Mouse (Mus musculus): ENCODE measurements around the gene Sohlh2. TPM values are rescaled to one million over a fixed set of nuclear protein-coding genes. Genes with fewer than 3 reads are reported as not detected.
A peak's percentile ranks its signal among the peaks of the same experiment; 100 is the strongest.

The Sohlh2 gene
- polyA plus RNA-seq, 1 experiment = not detected

- Histone ChIP-seq H3K4me3 (ENCODE audit: insufficient read depth, low read depth, low read length) (peak overlapping the region; percentile 25; the same call in 1 of the 2 replicates), H3K27ac (ENCODE audit: insufficient read depth, low read depth, low read length) (peak overlapping the region; percentile 68), H3K4me1 (ENCODE audit: control insufficient read depth, insufficient read depth, low read length) (peaks cover 7% of the 10 kb centered on the region)
- TF ChIP-seq CTCF (IDR thresholded peaks at IDR 0.05; ENCODE audit: insufficient read depth, low read depth, low read length) (no peak), POLR2A (IDR thresholded peaks at IDR 0.05; ENCODE audit: insufficient read depth, low read depth, low read length) (no peak)
- 16% methylated on average over 18 of the region's 18 CpGs for WGBS
Observed at GRCm38 (mm10) chr3:55226501-55227213, 44.8 kb downstream of the Sohlh2 start.

GRCm38 (mm10) chr3:55227214-55227581 is 45.4 kb downstream of the Sohlh2 start:
- Histone ChIP-seq H3K4me3 (ENCODE audit: insufficient read depth, low read depth, low read length) (no peak overlapping the region), H3K4me1 (ENCODE audit: control insufficient read depth, insufficient read depth, low read length) (peaks cover 7% of the 10 kb centered on the region), H3K27ac (ENCODE audit: insufficient read depth, low read depth, low read length) (peak overlapping the region; percentile 68)
- no peak for TF ChIP-seq CTCF (IDR thresholded peaks at IDR 0.05; ENCODE audit: insufficient read depth, low read depth, low read length)
- TF ChIP-seq POLR2A (IDR thresholded peaks at IDR 0.05; ENCODE audit: insufficient read depth, low read depth, low read length) = no peak
- WGBS = 30% methylated on average over 4 of the region's 4 CpGs

- peaks cover 9% of the 10 kb centered on the region for H3K4me1 ChIP-seq (ENCODE audit: control insufficient read depth, insufficient read depth, low read length)
- H3K4me3 ChIP-seq (ENCODE audit: insufficient read depth, low read depth, low read length) = peak within 1 kb of the TSS; percentile 70
- TF ChIP-seq CTCF (IDR thresholded peaks at IDR 0.05; ENCODE audit: insufficient read depth, low read depth, low read length) (no peak), POLR2A (IDR thresholded peaks at IDR 0.05; ENCODE audit: insufficient read depth, low read depth, low read length) (no peak)
- peak within 1 kb of the TSS; percentile 79 for H3K27ac ChIP-seq (ENCODE audit: insufficient read depth, low read depth, low read length)
- WGBS = 37% methylated on average over 10 of the region's 10 CpGs
Observed at GRCm38 (mm10) chr3:55241730-55242421, 60.0 kb downstream of the Sohlh2 start, which contains the start of gene Dclk1. TSS of gene Dclk1 (plus strand) at chr3:55242364.

- TF ChIP-seq CTCF (IDR thresholded peaks at IDR 0.05; ENCODE audit: insufficient read depth, low read depth, low read length) (no peak), POLR2A (IDR thresholded peaks at IDR 0.05; ENCODE audit: insufficient read depth, low read depth, low read length) (peak; percentile 89)
- WGBS = 1% methylated on average over 45 of the region's 45 CpGs
Observed at GRCm38 (mm10) chr3:55242422-55243055, 60.7 kb downstream of the Sohlh2 start.

GRCm38 (mm10) chr3:55243056-55243471 is 61.2 kb downstream of the Sohlh2 start:
- peaks cover 14% of the 10 kb centered on the region for H3K4me1 ChIP-seq (ENCODE audit: control insufficient read depth, insufficient read depth, low read length)
- H3K27ac ChIP-seq (ENCODE audit: insufficient read depth, low read depth, low read length) = peak overlapping the region; percentile 79
- TF ChIP-seq POLR2A (IDR thresholded peaks at IDR 0.05; ENCODE audit: insufficient read depth, low read depth, low read length) (no peak), CTCF (IDR thresholded peaks at IDR 0.05; ENCODE audit: insufficient read depth, low read depth, low read length) (no peak)
- peak overlapping the region; percentile 70 for H3K4me3 ChIP-seq (ENCODE audit: insufficient read depth, low read depth, low read length)
- 2% methylated on average over 8 of the region's 8 CpGs for WGBS

More at GRCm38 (mm10) chr3:55242422-55243055, 60.7 kb downstream of the Sohlh2 start:
- peaks cover 14% of the 10 kb centered on the region for H3K4me1 ChIP-seq (ENCODE audit: control insufficient read depth, insufficient read depth, low read length)
- peak overlapping the region; percentile 70 for H3K4me3 ChIP-seq (ENCODE audit: insufficient read depth, low read depth, low read length)
- peak overlapping the region; percentile 79 for H3K27ac ChIP-seq (ENCODE audit: insufficient read depth, low read depth, low read length)

GRCm38 (mm10) chr3:55244087-55244486 is 62.3 kb downstream of the Sohlh2 start:
- Histone ChIP-seq H3K27ac (ENCODE audit: insufficient read depth, low read depth, low read length) (no peak overlapping the region), H3K4me3 (ENCODE audit: insufficient read depth, low read depth, low read length) (peak overlapping the region; percentile 46)

GRCm38 (mm10) chr3:55246618-55247272 is 64.9 kb downstream of the Sohlh2 start:
- Histone ChIP-seq H3K4me1 (ENCODE audit: control insufficient read depth, insufficient read depth, low read length) (peaks cover 21% of the 10 kb centered on the region), H3K27ac (ENCODE audit: insufficient read depth, low read depth, low read length) (peak overlapping the region; percentile 40), H3K4me3 (ENCODE audit: insufficient read depth, low read depth, low read length) (peak overlapping the region; percentile 21; the same call in 1 of the 2 replicates)
- WGBS = 61% methylated on average over 12 of the region's 12 CpGs
- TF ChIP-seq CTCF (IDR thresholded peaks at IDR 0.05; ENCODE audit: insufficient read depth, low read depth, low read length) = no peak
- TF ChIP-seq POLR2A (IDR thresholded peaks at IDR 0.05; ENCODE audit: insufficient read depth, low read depth, low read length) = no peak

More at GRCm38 (mm10) chr3:55244087-55244486, 62.3 kb downstream of the Sohlh2 start:
- TF ChIP-seq CTCF (IDR thresholded peaks at IDR 0.05; ENCODE audit: insufficient read depth, low read depth, low read length) = no peak
- no peak for TF ChIP-seq POLR2A (IDR thresholded peaks at IDR 0.05; ENCODE audit: insufficient read depth, low read depth, low read length)
- 30% methylated on average over 6 of the region's 6 CpGs for WGBS
- peaks cover 18% of the 10 kb centered on the region for H3K4me1 ChIP-seq (ENCODE audit: control insufficient read depth, insufficient read depth, low read length)

GRCm38 (mm10) chr3:55248048-55248447 is 66.2 kb downstream of the Sohlh2 start:
- Histone ChIP-seq H3K27ac (ENCODE audit: insufficient read depth, low read depth, low read length) (no peak overlapping the region), H3K4me3 (ENCODE audit: insufficient read depth, low read depth, low read length) (no peak overlapping the region), H3K4me1 (ENCODE audit: control insufficient read depth, insufficient read depth, low read length) (peaks cover 17% of the 10 kb centered on the region)
- 41% methylated on average over 3 of the region's 3 CpGs for WGBS
- TF ChIP-seq CTCF (IDR thresholded peaks at IDR 0.05; ENCODE audit: insufficient read depth, low read depth, low read length) (no peak), POLR2A (IDR thresholded peaks at IDR 0.05; ENCODE audit: insufficient read depth, low read depth, low read length) (no peak)
